Mouse (Mus musculus) adrenal gland, postnatal 14 days (tissue): ENCODE results near the gene Hk3. TPM values are rescaled to one million over a fixed set of nuclear protein-coding genes. Genes with fewer than 3 reads are reported as not detected.
A peak's percentile ranks its signal among the peaks of the same experiment; 100 is the strongest.

Experiments
- DNase-seq: peaks from one replicate; pipeline ENCODE4 v3.0.0; 2021; ENCODE audit warnings: mixed read lengths
- total RNA-seq: library from RNA; stranded (reverse); gene quantifications from 2 replicates; pipeline ENCODE4 v1.2.3, GENCODE M21; 2021

Hk3 gene
- total RNA-seq, 1 experiment from 2014 or later, result 1.3 TPM

DNA sequence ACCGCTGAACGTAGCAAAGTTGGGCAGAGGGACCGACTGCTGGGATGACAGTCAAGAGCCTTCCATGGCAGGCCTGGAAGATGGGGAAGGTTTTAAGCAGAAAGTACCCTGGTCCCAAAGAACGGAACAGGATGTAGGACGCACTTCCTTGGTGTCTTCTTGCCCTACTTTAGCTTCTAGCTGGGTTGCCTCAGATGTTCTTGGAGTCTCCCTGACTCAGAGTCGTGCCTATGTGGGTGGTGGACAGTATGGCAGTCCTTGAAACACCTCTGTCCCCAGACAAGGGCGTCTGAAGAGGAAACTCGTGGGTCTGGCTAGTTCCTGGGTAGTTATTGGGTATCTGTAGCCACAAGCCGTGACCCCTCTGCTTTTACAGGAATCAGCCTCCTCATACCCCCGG, 19.1 kb downstream of the Hk3 start:
- no peak for DNase-seq

DNA sequence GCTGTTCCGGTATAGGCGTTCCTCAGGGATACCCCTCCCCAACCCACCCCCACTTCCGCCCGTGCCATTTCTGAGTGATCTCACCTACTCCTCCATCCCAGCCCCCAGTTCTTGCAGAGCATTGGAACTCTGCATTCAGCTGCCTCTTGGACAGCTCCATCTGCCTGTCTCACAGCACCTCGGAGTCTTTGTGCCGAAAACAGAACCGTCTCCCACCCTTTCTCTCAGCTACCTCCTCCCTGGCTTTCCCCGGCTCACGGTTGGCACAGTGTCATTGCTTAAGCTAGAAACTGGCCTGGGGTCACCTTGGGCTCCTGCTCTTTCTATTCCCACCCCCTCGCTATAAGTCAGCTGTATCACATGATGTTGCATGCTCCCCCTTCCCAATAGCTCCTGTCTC, 20.8 kb downstream of the Hk3 start:
- no peak for DNase-seq

DNA sequence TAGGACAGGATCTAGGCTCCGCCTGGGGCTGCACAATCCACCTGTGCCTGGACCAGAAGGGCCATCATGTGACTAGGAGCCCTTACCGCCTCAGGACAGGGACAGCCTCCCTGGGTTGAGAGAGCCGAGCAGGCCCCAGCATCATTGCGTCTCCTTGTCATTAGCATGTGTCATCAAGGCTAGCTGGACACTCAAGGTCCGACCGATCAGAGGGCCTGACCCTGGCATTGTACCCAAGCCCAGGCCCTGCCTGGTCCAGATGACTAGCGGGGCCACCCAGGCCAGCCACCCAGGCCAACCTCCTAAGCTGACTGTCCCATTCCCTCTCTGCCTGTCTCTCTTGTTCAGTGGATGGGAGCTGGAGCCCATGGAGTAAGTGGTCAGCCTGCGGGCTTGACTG, 23.6 kb downstream of the Hk3 start:
- peak; percentile 50 for DNase-seq

DNA sequence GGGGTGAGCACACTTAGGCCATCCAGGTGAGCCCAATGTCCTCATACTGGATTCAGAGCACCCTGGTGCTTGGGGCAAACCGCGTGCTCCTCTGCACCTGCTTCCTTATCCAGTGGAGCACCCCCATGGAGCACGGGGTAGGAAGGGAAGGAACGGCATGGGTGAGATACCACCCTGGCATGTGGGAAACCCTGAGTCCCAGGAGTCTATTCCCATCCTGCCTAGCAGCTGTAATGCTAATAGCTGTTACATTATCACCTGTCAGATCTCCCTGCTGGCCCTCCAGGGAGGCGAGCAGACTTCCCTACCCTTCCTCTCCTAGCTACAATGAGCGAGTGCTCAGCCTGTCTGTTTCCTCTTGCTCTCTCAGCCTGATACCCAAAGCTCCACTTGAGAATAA, 26.0 kb downstream of the Hk3 start:
- DNase-seq, result no peak

DNA sequence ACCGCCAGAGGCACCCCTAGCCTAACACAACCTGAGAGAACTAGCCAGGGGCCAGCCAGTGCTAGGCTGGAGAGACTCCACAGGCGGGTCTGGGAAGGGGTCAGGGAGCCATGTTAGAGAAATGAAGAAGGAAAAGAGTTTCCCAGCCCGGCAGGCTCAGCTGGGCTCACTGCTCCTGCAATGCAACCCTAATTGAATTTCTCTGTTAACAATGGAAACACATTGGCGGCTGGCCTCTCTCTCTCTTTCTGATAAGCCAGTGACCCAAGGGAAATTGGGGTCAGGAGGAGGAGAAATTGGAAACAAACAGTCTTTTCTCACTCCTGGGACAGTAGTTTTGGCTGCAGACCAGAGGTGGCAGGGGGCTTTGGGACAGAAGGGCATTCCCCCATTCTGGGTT, 26.6 kb downstream of the Hk3 start:
- DNase-seq, result no peak

DNA sequence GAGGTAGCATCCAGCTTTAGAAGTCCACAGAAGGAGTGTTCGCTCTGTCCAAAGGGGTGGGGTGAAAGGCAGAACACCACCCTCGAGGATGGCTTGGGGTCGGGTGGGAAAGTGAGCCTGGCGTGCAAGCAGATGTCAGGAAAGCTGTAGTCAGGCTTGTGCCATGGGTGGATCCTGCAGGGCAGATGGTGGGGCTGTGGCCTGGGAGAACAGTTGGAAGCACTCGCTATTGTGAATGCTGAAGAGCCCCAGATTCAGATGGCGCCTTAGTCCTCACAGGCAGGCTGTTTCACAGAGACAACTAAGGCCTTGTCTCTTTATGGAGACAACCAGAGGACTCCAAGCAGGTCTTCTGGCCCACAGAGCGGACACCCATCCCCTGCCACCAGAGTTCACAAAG, 29.0 kb downstream of the Hk3 start:
- no peak for DNase-seq

DNA sequence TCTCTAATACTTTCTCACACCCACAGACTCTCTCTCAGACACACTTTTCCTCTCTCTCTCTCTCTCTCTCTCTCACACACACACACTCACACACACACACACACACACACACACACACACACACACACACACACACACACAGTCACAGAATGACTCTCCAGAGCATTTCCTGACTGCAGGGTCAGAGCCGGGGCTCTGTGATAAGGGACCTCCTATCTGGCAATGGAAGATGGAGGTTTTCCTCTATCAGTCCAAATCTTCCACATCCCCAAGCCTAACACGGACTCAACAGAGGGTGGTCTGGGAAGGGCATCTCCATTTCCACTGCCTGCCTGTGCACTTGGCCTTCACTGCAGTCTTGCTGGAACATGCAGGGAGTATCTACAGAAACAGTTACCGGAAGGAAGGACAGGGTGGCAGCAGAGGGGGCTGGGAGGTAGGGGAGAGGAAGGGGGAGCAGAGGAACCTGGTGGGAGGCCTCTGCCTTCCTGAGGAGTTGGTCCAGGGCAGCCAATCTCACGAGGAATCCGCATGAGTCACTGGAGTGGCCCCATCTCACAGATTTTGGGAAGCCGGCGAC, 32.9 kb downstream of the Hk3 start:
- no peak for DNase-seq

DNA sequence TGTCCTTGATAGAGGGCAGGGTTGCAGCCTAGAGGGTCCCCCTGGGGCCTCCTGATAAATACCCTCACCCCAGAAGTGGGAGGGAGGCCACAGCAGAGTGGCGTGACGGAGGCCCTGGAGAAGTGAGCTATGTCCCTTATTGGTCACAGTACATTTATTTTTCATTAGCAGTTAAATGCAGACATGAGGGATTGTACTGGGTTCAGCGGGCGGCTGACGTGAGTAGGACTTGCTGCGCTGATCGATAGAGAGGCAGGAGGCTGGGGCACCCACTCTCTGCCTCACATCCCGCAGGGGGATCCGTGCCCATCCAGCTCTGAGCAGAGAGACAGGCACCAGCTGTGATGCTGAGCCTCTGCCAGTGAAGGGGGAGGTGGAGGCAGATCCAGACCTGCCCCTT, 33.8 kb downstream of the Hk3 start:
- no peak for DNase-seq

DNA sequence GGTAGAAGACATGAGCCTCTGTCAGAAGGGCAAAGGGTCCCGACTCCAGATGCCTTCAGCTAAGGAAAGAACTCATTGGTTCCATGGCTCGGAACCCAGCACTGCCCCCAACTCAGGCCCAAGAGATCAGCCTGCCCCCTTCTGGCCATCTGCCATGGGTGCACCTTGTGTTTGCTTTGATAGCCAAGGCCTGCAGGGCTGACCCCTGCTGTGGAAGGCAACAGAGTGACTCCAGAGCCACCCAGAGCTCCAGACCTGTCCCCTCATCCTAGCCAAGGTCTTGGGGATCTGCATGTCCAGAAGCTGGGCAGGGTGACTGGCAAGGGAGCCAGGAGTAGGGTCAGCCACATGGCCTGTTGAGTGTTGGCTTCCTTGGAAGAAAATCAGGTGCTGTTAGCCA, 37.6 kb downstream of the Hk3 start:
- DNase-seq, result no peak

DNA sequence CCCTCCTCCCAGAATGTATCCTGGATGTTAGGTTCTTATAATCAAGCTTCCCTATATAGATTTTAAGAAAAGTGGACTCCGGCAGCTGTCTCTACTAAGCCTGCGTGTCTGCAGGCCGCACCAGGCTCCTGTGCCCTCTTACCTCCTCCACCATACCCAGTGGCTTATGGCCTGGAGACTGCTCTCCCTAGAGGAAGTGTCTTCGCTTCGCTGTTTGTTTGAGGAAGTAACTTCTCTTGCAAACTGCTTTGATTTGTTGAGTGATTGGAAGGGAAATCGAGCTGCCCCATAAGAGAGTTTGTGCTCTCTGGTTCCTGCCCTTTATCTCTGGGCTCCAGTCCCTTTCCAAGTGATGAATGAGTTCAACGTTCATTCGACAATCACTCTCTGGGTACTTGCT, 38.2 kb downstream of the Hk3 start:
- DNase-seq, result no peak

DNA sequence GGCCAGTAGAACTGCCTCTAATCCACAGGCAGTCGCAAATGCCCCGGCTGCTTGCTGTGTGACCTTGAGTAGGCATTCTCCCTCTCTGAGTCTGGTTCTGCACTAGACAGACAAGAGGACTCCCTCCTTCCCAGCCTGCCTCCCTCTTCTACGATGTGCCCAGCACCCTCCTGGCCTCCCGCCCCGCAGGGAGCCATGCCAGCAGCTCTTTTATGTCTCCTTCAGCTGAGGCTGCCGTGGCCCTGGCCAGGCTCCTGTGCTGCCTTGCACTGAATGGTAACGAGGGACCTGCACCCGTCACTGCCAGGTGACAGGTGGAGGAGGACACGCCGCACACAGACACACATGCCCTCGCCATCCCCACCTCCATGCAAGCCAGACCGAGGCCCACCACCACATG, 40.2 kb downstream of the Hk3 start:
- peak; percentile 71 for DNase-seq

DNA sequence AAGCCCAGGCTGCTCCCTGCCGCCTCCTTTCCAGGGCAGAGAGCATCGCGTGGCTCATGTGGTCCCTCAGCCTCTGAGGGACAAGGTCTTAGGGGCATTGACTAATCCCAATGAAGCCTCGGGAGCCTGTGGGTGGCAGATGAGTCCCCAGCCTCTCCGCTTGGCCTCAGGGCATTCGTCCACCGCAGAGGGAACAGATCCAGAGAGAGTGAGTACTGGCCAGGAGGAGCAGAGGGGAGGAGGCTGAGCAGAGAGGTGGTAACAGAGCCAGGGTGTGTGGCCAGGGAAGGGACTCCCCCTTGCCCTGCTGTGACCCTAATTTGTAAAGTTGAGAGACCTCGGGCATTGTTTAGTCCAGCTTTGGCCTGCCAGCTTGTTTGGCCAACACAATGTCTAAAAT, 42.4 kb downstream of the Hk3 start:
- peak; percentile 30 for DNase-seq

DNA sequence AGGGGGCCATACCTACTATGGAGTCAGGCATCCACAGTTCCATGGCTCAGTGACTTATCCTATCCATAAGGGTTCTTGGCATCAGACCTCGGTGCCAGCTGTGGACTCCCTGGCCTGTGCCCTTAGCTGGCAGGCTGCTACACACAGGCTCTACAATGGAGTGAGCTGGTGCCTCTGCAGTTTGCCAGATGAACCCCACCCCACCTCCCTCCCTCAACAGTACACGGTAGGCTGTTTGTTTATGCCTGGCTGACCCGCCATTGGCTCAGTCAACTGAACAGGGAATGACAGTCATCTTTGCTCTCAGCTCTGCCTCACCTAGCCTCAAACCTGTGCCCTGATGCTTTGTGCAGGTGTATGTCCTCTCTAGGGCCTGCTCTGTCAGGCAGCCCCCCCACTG, 45.6 kb downstream of the Hk3 start:
- no peak for DNase-seq

DNA sequence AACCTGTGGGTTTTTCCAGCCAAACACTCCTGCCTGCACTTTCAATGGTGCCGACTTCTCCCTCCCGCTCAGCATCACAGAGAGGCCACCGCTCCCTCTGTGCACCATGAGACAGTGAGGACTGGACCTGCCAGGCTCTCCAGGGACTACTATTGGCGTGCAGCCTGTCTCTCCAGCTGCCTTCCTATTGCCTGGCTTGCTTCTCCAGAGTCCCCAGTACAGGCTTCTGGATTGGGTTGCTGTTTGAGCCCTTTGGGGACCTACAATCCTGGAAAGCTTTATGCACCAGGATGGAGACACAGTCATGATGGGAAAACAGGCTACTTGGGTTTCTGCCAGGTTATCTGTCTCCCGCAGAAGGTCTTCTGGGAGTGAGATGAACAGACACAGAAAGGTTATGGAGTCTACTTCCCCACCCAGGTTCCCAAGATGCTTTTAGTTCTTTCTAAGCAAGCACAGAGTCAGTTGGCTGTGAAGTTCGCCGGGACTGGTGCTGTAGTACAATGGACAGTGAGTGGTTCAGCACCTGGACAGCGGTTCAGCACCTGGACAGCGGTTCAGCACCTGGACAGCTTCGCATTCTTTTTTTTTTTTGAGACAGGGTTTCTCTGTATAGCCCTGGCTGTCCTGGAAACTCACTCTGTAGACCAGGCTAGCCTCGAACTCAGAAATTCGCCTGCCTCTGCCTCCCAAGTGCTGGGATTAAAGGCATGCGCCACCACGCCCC, 50.5 kb downstream of the Hk3 start:
- DNase-seq, result peak; percentile 73

DNA sequence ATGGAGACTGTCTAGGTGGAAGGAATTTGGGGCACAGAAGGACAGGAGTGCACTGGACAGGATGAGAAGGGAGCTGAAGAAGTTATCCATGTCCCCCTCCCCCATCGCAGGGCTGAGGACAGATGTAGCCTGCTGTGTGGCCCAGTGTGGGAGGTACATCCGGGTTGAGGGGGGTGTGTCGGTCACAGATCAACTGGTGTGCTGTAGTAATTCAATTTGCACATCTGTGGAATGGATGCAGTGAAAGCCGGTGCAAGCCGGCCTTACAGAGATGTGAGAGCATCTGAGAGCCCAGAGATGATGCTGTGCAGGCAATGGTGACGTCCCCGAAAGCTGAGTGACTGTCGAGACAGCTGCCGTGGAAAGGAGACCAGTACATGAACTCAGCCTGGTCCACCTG, 51.7 kb downstream of the Hk3 start:
- DNase-seq, result no peak

DNA sequence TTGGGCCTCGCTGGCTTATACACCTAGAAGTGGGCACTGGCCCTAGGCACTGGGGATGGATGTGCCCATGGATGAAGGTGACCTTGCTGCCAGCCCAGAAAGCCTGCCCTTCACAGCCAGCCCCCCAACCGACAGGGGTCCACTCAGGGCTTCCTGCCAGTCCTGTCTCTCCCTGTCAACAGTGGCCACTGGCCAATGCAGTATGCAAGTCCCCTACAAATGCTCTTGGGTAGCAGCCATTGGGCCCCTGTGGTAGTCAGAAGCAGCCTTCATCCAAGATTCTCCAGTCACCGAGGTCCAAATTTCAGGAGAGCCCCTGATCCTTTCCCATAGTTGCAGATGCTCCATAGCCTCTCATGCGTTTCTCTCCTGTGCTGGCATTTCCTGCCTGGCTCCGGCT, 52.5 kb downstream of the Hk3 start:
- DNase-seq, result no peak

DNA sequence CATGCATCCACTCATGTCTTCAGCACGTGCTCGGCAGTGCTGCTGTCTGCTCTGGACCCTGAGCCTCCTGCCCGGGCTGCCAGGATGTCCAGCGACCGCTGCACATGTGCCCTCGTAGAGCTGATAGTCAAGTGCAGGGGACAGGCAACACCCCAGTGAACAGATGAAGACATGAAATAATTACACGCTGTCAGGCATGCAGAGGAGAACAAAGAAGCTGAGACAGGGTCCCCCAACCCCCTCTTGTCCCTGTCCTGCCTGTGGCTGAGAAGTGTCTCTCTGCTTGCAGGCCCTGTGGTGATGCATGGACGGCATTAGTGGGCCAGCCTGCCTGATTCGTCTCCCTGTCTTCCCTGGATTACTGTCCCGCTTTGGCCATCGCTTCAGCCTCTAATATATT, 53.7 kb downstream of the Hk3 start:
- no peak for DNase-seq

DNA sequence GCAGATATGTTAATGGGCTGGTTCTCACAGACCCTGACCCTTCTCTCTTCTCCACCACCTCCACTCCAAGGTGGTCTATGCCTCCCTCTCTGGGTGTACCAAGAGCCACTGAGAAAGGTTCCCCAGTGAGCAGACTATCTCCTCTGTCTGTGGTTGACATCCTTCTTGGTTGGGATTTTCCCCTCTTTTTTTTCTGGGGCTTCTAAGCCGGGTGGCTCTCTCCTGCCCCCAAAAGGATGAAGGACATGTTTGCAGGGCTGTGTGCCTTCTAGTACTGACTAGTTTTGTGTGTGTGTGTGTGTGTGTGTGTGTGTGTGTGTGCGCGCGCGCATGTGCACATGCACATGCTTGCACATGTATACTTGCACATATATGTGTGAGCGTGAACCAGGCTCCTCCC, 55.9 kb downstream of the Hk3 start:
- no peak for DNase-seq

DNA sequence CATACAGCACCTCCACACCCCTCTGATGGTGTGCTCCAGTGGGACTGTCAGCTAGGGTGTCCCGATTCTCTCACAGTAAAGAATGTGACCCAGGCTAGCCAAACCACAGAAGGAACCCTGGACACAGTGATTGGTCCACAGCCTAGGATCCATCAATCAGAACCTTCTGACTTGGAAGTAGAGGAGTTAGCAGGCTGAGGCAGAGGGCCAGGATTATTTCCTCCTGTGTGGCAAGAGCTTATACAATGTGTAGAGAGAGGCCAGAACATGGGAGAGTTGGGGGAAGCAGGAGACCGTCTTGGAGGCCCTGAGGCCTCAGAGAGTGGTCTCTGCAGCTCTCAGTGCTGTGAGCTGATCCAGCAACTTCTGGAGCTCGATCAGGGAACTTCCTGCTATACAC, 60.7 kb downstream of the Hk3 start:
- DNase-seq, result no peak

DNA sequence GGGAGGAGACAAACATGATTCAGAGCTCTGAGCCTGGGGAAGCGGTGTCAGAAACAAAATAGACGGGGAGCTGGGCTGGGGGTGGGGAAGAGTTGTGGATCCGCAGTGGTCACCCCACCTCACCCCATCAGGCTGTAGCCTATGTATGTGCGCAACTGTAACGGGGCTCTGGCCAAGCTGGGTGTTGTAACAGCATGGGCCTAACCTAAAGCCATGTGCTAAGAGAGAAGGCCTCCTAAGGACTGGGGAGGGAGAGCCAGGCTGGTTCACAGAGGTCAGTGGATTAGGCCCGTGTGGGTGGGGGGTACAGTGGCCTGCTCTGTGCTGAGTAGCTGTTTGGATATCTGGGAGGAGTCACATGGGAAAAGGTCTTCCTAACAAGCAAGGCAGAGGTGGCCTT, 61.3 kb downstream of the Hk3 start:
- DNase-seq, result no peak

DNA sequence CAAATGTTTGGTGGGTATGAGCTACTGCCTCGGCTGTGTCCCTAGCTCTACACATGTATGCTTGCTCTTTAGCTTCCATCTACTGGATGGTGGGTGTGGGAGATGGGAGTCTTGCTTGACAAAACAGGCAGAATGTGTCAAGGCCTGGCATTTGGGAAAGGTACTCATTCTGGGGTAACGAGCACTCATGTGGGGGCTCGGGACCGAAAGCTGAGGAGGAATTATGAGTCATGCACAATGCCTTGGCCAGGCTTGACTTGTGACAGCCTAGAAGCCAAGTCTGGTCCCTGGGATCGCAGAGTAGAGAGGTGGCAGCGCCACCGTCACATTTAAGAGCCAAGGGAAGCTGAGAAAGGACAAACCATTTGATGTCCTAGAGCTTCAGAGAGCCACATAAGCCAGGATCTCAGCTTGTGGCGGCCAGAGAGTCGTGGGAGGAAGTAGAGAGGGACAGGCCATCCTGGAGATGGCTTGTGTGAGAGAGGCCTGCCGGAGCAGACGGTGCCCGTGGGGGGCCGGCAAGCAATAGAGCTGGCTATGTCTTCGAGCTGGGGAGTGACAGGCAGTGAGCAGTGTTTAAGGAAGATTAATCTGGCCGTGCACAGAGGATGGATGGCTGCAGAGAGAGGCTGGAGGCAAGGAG, 62.0 kb downstream of the Hk3 start:
- no peak for DNase-seq

DNA sequence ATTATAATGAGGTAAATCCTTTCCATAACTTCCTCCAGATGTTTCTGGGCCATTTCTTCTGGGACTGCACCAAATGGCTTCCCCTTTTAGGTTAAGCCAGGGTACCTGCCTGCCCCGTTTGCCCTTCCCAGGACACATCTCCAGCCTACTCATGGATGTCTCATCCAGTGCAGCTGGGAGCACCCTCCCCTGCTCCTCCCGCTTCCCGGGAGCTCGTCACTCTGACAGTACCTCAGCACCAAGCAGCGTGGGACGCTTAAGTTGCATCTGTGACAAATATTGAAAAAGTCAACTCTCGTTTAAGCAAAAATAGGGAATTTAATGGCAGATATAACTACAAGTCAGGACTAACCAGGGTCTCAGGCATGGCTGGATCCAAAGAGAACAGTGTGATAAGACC, 63.9 kb downstream of the Hk3 start:
- DNase-seq, result no peak
